In genomic region chr2:92404737-92405136, GRCm38 (mm10) we compare ENCODE assay signal across 31 mouse cellular contexts. TPM values are rescaled to one million over a fixed set of nuclear protein-coding genes. Genes with fewer than 3 reads are reported as not detected.
DNase-seq lines count a peak whose midpoint lies in the region; ATAC-seq and TF ChIP-seq lines count a peak whose summit lies in the region.
"Had no signal": no experiment of that assay in that cellular context is flagged by ENCODE, and none has a peak within 500 bp of the region (broad histone marks: within the 10 kb centered on the region; RNA-seq: fewer than 3 reads in every experiment).

No protein-coding gene starts in this region.

- H3K36me3 ChIP-seq in neural tube, embryonic 14.5 days (ENCODE audit: control insufficient read depth, insufficient read depth, low read length), result peaks cover 11% of the 10 kb centered on the region

- H3K27ac ChIP-seq in left cerebral cortex, adult 2 months, result peak overlapping the region; percentile 28
- 0 out of 2 replicates have a peak overlapping the region, but pooled peaks have one; percentile 44 for H3K27ac ChIP-seq in neural tube, embryonic 14.5 days (ENCODE audit: low read depth, low read length)
- H3K27ac ChIP-seq: embryonic facial prominence, embryonic 10.5 days; embryonic facial prominence, embryonic 15.5 days; forebrain, embryonic 13.5 days; intestine, embryonic 15.5 days; kidney, postnatal 0 days; limb, embryonic 13.5 days; lung, embryonic 15.5 days; neural tube, embryonic 12.5 days had no signal

- H3K4me3 ChIP-seq in left cerebral cortex, adult 2 months, result no peak overlapping the region
- no peak overlapping the region for H3K4me3 ChIP-seq in neural tube, embryonic 14.5 days (ENCODE audit: low read depth, low read length)
- H3K4me3 ChIP-seq: embryonic facial prominence, embryonic 10.5 days; embryonic facial prominence, embryonic 15.5 days; forebrain, embryonic 13.5 days; heart, embryonic 12.5 days; intestine, embryonic 15.5 days; limb, embryonic 13.5 days; lung, embryonic 15.5 days; neural tube, embryonic 12.5 days had no signal

- WGBS in neural tube, embryonic 14.5 days, result 93% methylated on average over 6 of the region's 6 CpGs

- H3K9me3 ChIP-seq in neural tube, embryonic 14.5 days (ENCODE audit: control insufficient read depth, low read length), result no peaks in the 10 kb centered on the region
- H3K9me3 ChIP-seq: embryonic facial prominence, embryonic 10.5 days; embryonic facial prominence, embryonic 15.5 days; forebrain, embryonic 13.5 days; heart, embryonic 12.5 days; intestine, embryonic 15.5 days; limb, embryonic 13.5 days; lung, embryonic 15.5 days; neural tube, embryonic 12.5 days had no signal

- H3K9ac ChIP-seq in neural tube, embryonic 14.5 days (replicated peaks; ENCODE audit: low read depth, low read length), result no peak overlapping the region
- H3K9ac ChIP-seq: embryonic facial prominence, embryonic 15.5 days; forebrain, embryonic 13.5 days; heart, embryonic 12.5 days; intestine, embryonic 15.5 days; limb, embryonic 13.5 days; lung, embryonic 15.5 days had no signal

- H3K27me3 ChIP-seq in neural tube, embryonic 14.5 days (ENCODE audit: control insufficient read depth, insufficient read depth, low read length), result no peaks in the 10 kb centered on the region
- H3K27me3 ChIP-seq: forebrain, embryonic 13.5 days; neural tube, embryonic 12.5 days had no signal

- peak; percentile 58 to 65 for DNase-seq in cerebellum, postnatal 10 days
- no peak for DNase-seq in cerebellum, adult 8-10 months
- no peak for DNase-seq in left cerebral cortex, adult 2 months (ENCODE audit: extremely low spot score in 1 of 2, low spot score in 2 of 2)
- DNase-seq in left cerebral cortex, adult 18-20 months (ENCODE audit: low spot score in 2 of 2), result no peak
- no peak for DNase-seq in neural tube, embryonic 10.5 days (ENCODE audit: extremely low spot score, low spot score)
- no peak for DNase-seq in adrenal gland, postnatal 4 days (ENCODE audit: low spot score in 2 of 2)
- DNase-seq: adrenal gland, adult 2 months; adrenal gland, postnatal 36 days; B cell, adult 2 months; gastrocnemius, postnatal 14 days; heart, adult 18-20 months; heart, postnatal 4 days; kidney, adult 8-10 months; layer of hippocampus, adult 9-11 months; midbrain, embryonic 14.5 days; retina, postnatal 1 day; right cerebral cortex, postnatal 14 days; thymus, postnatal 4 days had no signal

- TF ChIP-seq CTCF in left cerebral cortex, adult 2 months (IDR thresholded peaks at IDR 0.05), result no peak

- no peak for ATAC-seq in neural tube, embryonic 14.5 days (ENCODE audit: low read depth)
- ATAC-seq: forebrain, embryonic 13.5 days; hindbrain, postnatal 0 days; intestine, embryonic 15.5 days had no signal

- no peak overlapping the region for H3K4me2 ChIP-seq in neural tube, embryonic 14.5 days (ENCODE audit: low read depth, low read length)
- H3K4me2 ChIP-seq: embryonic facial prominence, embryonic 15.5 days; forebrain, embryonic 13.5 days; heart, embryonic 12.5 days; intestine, embryonic 15.5 days; limb, embryonic 13.5 days; liver, embryonic 11.5 days; lung, embryonic 15.5 days; neural tube, embryonic 12.5 days had no signal

- intact Hi-C loops in left cerebral cortex, adult 2 months (cut with DNase I), result no loop called here

- H3K4me1 ChIP-seq in neural tube, embryonic 14.5 days (ENCODE audit: control insufficient read depth, insufficient read depth, low read length), result peaks cover 6% of the 10 kb centered on the region; the same call in 1 of the 2 replicates

RNA-seq across cellular contexts. Expression of gene Mapk8ip1, which starts 3.7 kb away (rescaled TPM):
- 100 to 1,000 TPM; 340 to 364 TPM for total RNA-seq in left cerebral cortex, adult 2 months (2021)
- total RNA-seq in left cerebral cortex, adult 18-20 months (2021), result 100 to 1,000 TPM; 345 to 351 TPM
- polyA plus RNA-seq in neural tube, embryonic 14.5 days (2014; fragmentation: Nextera tagmentation; extraction: Ambion mirVana), result 51.8 and 64.3 TPM in 2 replicates
- 10 to 100 TPM; 48.9 to 52.3 TPM for total RNA-seq in adrenal gland, postnatal 4 days (2021)
- total RNA-seq: megakaryocyte progenitor cell, adult 5-6 weeks had no signal

RNA-seq across cellular contexts. Expression of gene 1700029I15Rik, which starts 22.4 kb away (rescaled TPM):
- total RNA-seq in left cerebral cortex, adult 2 months (2021), result 1 to 10 TPM; 5.3 TPM
- total RNA-seq in left cerebral cortex, adult 18-20 months (2021), result 1 to 10 TPM; 3.8 to 5.9 TPM
- polyA plus RNA-seq in neural tube, embryonic 14.5 days (2014; fragmentation: Nextera tagmentation; extraction: Ambion mirVana), result 3.9 and 4.2 TPM in 2 replicates
- 10 to 100 TPM; 13.8 to 13.9 TPM for total RNA-seq in adrenal gland, postnatal 4 days (2021)

RNA-seq across cellular contexts. Expression of gene Cry2, which starts 29.1 kb away (rescaled TPM):
- total RNA-seq in left cerebral cortex, adult 2 months (2021), result 100 to 1,000 TPM; 126 to 129 TPM
- 100 to 1,000 TPM; 124 to 136 TPM for total RNA-seq in left cerebral cortex, adult 18-20 months (2021)
- 41.7 and 43.5 TPM in 2 replicates for polyA plus RNA-seq in neural tube, embryonic 14.5 days (2014; fragmentation: Nextera tagmentation; extraction: Ambion mirVana)
- 10 to 100 TPM; 58.6 to 65.8 TPM for total RNA-seq in adrenal gland, postnatal 4 days (2021)

RNA-seq across cellular contexts. Expression of gene Large2, which starts 30.1 kb away (rescaled TPM):
- total RNA-seq in left cerebral cortex, adult 2 months (2021), result 1 to 10 TPM in 1 of 2 experiments, under 1 TPM in 1; 0.72 to 1.0 TPM
- total RNA-seq in left cerebral cortex, adult 18-20 months (2021), result 1 to 10 TPM in 1 of 2 experiments, not detected in 1; 1.0 TPM
- 0.97 and 2.2 TPM in 2 replicates for polyA plus RNA-seq in neural tube, embryonic 14.5 days (2014; fragmentation: Nextera tagmentation; extraction: Ambion mirVana)
- total RNA-seq in adrenal gland, postnatal 4 days (2021), result 10 to 100 TPM in 1 of 2 experiments, 1 to 10 TPM in 1; 4.7 to 12.0 TPM

RNA-seq across cellular contexts. Expression of gene Pex16, which starts 30.3 kb away (rescaled TPM):
- 10 to 100 TPM; 33.4 to 37.1 TPM for total RNA-seq in left cerebral cortex, adult 2 months (2021)
- 10 to 100 TPM; 27.3 to 29.1 TPM for total RNA-seq in left cerebral cortex, adult 18-20 months (2021)
- polyA plus RNA-seq in neural tube, embryonic 14.5 days (2014; fragmentation: Nextera tagmentation; extraction: Ambion mirVana), result 32.4 and 37.0 TPM in 2 replicates
- 100 to 1,000 TPM; 133 to 150 TPM for total RNA-seq in adrenal gland, postnatal 4 days (2021)

Comparison
In these comparisons a context has a peak if more than half of its experiments do, and no peak if none do; other contexts are left out.
1. DNase-seq: peak in cerebellum, postnatal 10 days (2 of 2); none in cerebellum, adult 8-10 months (single experiment), left cerebral cortex, adult 2 months (0 of 2), left cerebral cortex, adult 18-20 months (0 of 2), neural tube, embryonic 10.5 days (single experiment) and adrenal gland, postnatal 4 days (0 of 2).
2. RNA of gene Mapk8ip1, which starts 3.7 kb away (total RNA-seq): 340 to 364 TPM in left cerebral cortex, adult 2 months and 345 to 351 TPM in left cerebral cortex, adult 18-20 months; 48.9 to 52.3 TPM in adrenal gland, postnatal 4 days; every median in the first group is over 4 times any median in the second.